Mouse (Mus musculus): ENCODE results near the gene Lactbl1. TPM values are rescaled to one million over a fixed set of nuclear protein-coding genes. Genes with fewer than 3 reads are reported as not detected.

The Lactbl1 gene
- polyA plus RNA-seq (2015; fragmentation: Illumina TruSeq; extraction: RNeasy Lipid Tissue Mini Kit (QIAGEN cat#74804); ENCODE audit: low read depth, low replicate concordance): not detected

GRCm38 (mm10) chr4:136622388-136622787, at the start of gene Lactbl1:
TSS of gene Lactbl1 (plus strand) at chr4:136622621.

GRCm38 (mm10) chr4:136602568-136602967, 19.9 kb upstream of the Lactbl1 start, which contains the start of gene Kdm1a:
TSS of gene Kdm1a (minus strand) at chr4:136602723.

GRCm38 (mm10) chr4:136610387-136610856, 12.0 kb upstream of the Lactbl1 start, which contains the start of gene Tex46:
TSS of gene Tex46 (plus strand) at chr4:136610437.

Other genes starting within 250 kb of the Lactbl1 start
- gene Htr1d, start 199.1 kb upstream of the Lactbl1 start, polyA plus RNA-seq (2015; fragmentation: Illumina TruSeq; extraction: RNeasy Lipid Tissue Mini Kit (QIAGEN cat#74804); ENCODE audit: low read depth, low replicate concordance): 2.3 TPM
- gene 6030445D17Rik, start 160.4 kb upstream of the Lactbl1 start, polyA plus RNA-seq (2015; fragmentation: Illumina TruSeq; extraction: RNeasy Lipid Tissue Mini Kit (QIAGEN cat#74804); ENCODE audit: low read depth, low replicate concordance): 0.34 TPM
- 41.1 TPM for gene Luzp1, start 152.9 kb upstream of the Lactbl1 start, polyA plus RNA-seq (2015; fragmentation: Illumina TruSeq; extraction: RNeasy Lipid Tissue Mini Kit (QIAGEN cat#74804); ENCODE audit: low read depth, low replicate concordance)
- 64.0 TPM for gene Kdm1a, start 19.9 kb upstream of the Lactbl1 start, polyA plus RNA-seq (2015; fragmentation: Illumina TruSeq; extraction: RNeasy Lipid Tissue Mini Kit (QIAGEN cat#74804); ENCODE audit: low read depth, low replicate concordance)
- gene Tex46, start 12.2 kb upstream of the Lactbl1 start, polyA plus RNA-seq (2015; fragmentation: Illumina TruSeq; extraction: RNeasy Lipid Tissue Mini Kit (QIAGEN cat#74804); ENCODE audit: low read depth, low replicate concordance): not detected
- 9.8 TPM for gene Ephb2, start 213.4 kb downstream of the Lactbl1 start, polyA plus RNA-seq (2015; fragmentation: Illumina TruSeq; extraction: RNeasy Lipid Tissue Mini Kit (QIAGEN cat#74804); ENCODE audit: low read depth, low replicate concordance)

Measured in brain, adult 10 weeks (tissue).